Mouse (Mus musculus) ES-Bruce4 (cell line): ENCODE results near the gene Cxcl17. TPM values are rescaled to one million over a fixed set of nuclear protein-coding genes. Genes with fewer than 3 reads are reported as not detected.
A peak's percentile ranks its signal among the peaks of the same experiment; 100 is the strongest.
"Not testable (repeated sequence)": the region's sequence is repeated elsewhere in the genome, so short reads cannot be mapped to it uniquely, and the experiment has no call there.

ENCODE experiments used
- H3K27ac ChIP-seq: 2 replicates; pipeline ENCODE4 v1.5.1; 2012; ENCODE audit warnings: low read length, inconsistent platforms; ENCODE audit not compliant: insufficient read depth
- H3K27me3 ChIP-seq: 2 replicates; pipeline ENCODE4 v1.6.1; 2012; ENCODE audit warnings: mild to moderate bottlenecking, low read length, inconsistent platforms; ENCODE audit not compliant: control insufficient read depth, poor library complexity, insufficient read depth, severe bottlenecking
- H3K36me3 ChIP-seq: 2 replicates; pipeline ENCODE4 v1.6.1; 2012; ENCODE audit warnings: inconsistent platforms, mild to moderate bottlenecking, low read length, moderate library complexity; ENCODE audit not compliant: control insufficient read depth, poor library complexity, insufficient read depth, severe bottlenecking
- H3K4me1 ChIP-seq: one replicate; pipeline ENCODE4 v1.8.1; 2011; ENCODE audit warnings: low read length; ENCODE audit not compliant: control insufficient read depth, insufficient read depth
- H3K4me3 ChIP-seq: 2 replicates; pipeline ENCODE4 v1.5.1; 2011; ENCODE audit warnings: low read depth, mild to moderate bottlenecking, low read length
- H3K9ac ChIP-seq: 2 replicates; pipeline ENCODE4 v1.6.1; 2012; ENCODE audit warnings: low read depth, mild to moderate bottlenecking, inconsistent platforms; ENCODE audit not compliant: poor library complexity, severe bottlenecking
- H3K9me3 ChIP-seq: replicated peaks from 2 replicates; pipeline ENCODE4 v1.6.1; 2012; ENCODE audit warnings: mild to moderate bottlenecking, low read length, inconsistent platforms; ENCODE audit not compliant: control insufficient read depth, poor library complexity, insufficient read depth, severe bottlenecking
- CTCF ChIP-seq: IDR thresholded peaks from one replicate; pipeline ENCODE4 v1.8.1; 2011; ENCODE audit warnings: low read depth, low read length
- EP300 ChIP-seq: IDR thresholded peaks from 2 replicates; pipeline ENCODE4 v1.6.1; 2011; ENCODE audit warnings: low read depth, low read length; ENCODE audit not compliant: insufficient read depth
- POLR2A ChIP-seq: IDR thresholded peaks from one replicate; pipeline ENCODE4 v1.8.1; 2011; ENCODE audit warnings: low read length; ENCODE audit not compliant: insufficient read depth
- polyA plus RNA-seq: library from polyadenylated mRNA; stranded (reverse); fragments of >200 nt; gene quantifications from 2 replicates; pipeline ENCODE4 v1.2.4, GENCODE M21; 2011; ENCODE audit warnings: low read depth; ENCODE audit not compliant: missing spikeins, insufficient read depth, insufficient read length

Gene Cxcl17
- polyA plus RNA-seq = not detected in 2 replicates

- Histone ChIP-seq H3K36me3 (no peaks in the 10 kb centered on the region; the same call in 1 of the 2 replicates), H3K4me1 (peaks cover 2% of the 10 kb centered on the region), H3K27ac (no peak within 1 kb of the TSS), H3K9ac (no peak within 1 kb of the TSS), H3K9me3 (no peaks in the 10 kb centered on the region), H3K27me3 (no peaks in the 10 kb centered on the region), H3K4me3 (no peak within 1 kb of the TSS)
- TF ChIP-seq POLR2A (no peak), EP300 (no peak)
Observed at GRCm38 (mm10) chr7:25412833-25413441, at the start of gene Cxcl17. Gene Cxcl17 (minus strand): TSS chr7:25412886.

DNA sequence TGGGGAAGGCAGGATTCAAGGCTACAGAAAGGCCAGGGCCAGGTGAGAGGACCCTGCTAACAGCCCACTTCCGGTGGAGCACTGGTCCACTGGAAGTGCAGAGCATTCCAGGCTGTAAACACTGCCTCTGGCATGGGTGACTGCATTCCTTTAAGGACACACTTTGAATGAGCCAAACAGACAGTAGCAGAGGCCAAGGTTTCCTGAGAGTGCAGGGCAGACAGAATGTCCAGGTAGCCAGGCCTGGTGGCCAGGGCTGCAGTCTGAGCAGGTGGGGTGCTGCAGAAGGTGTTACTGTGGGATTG is 49.3 kb upstream of the Cxcl17 start:
- not testable (repeated sequence) for H3K36me3 ChIP-seq

GRCm38 (mm10) chr7:25461336-25462032 is 48.8 kb upstream of the Cxcl17 start:
- not testable (repeated sequence) for H3K4me1 ChIP-seq, H3K4me3 ChIP-seq, H3K9ac ChIP-seq, H3K27me3 ChIP-seq, H3K36me3 ChIP-seq, H3K9me3 ChIP-seq
- 0 out of 2 replicates have a peak overlapping the region, but pooled peaks have one; percentile 44 for H3K27ac ChIP-seq

More for the DNA sequence above, 49.3 kb upstream of the Cxcl17 start:
- H3K9me3 ChIP-seq, H3K27ac ChIP-seq, H3K27me3 ChIP-seq, H3K4me3 ChIP-seq, H3K4me1 ChIP-seq, H3K9ac ChIP-seq: not testable (repeated sequence)

GRCm38 (mm10) chr7:25452103-25452502 is 39.4 kb upstream of the Cxcl17 start:
- no peak overlapping the region for H3K9ac ChIP-seq
- H3K9me3 ChIP-seq = no peaks in the 10 kb centered on the region
- H3K36me3 ChIP-seq = no peaks in the 10 kb centered on the region
- H3K4me1 ChIP-seq = peaks cover 4% of the 10 kb centered on the region
- H3K4me3 ChIP-seq = no peak overlapping the region
- no peaks in the 10 kb centered on the region for H3K27me3 ChIP-seq
- H3K27ac ChIP-seq = no peak overlapping the region
- no peak for TF ChIP-seq CTCF
- no peak for TF ChIP-seq EP300
- no peak for TF ChIP-seq POLR2A

- TF ChIP-seq EP300 (no peak), CTCF (no peak), POLR2A (no peak)
- Histone ChIP-seq H3K27me3 (no peaks in the 10 kb centered on the region), H3K36me3 (no peaks in the 10 kb centered on the region), H3K27ac (no peak overlapping the region), H3K4me1 (peaks cover 4% of the 10 kb centered on the region), H3K9me3 (no peaks in the 10 kb centered on the region), H3K9ac (no peak overlapping the region), H3K4me3 (no peak overlapping the region)
Observed at GRCm38 (mm10) chr7:25449913-25450890, 37.5 kb upstream of the Cxcl17 start.

GRCm38 (mm10) chr7:25440816-25441153 is 28.1 kb upstream of the Cxcl17 start:
- Histone ChIP-seq H3K9me3 (no peaks in the 10 kb centered on the region), H3K4me3 (no peak overlapping the region), H3K27me3 (no peaks in the 10 kb centered on the region), H3K36me3 (no peaks in the 10 kb centered on the region), H3K4me1 (peaks cover under 1% of the 10 kb centered on the region), H3K27ac (no peak overlapping the region), H3K9ac (no peak overlapping the region)
- TF ChIP-seq EP300 (no peak), CTCF (no peak), POLR2A (no peak)
